Mouse (Mus musculus): Measurements from ENCODE around the gene Lipo1.
"Not testable (repeated sequence)": the region's sequence is repeated elsewhere in the genome, so short reads cannot be mapped to it uniquely, and the experiment has no call there.

Lipo1 gene

DNA sequence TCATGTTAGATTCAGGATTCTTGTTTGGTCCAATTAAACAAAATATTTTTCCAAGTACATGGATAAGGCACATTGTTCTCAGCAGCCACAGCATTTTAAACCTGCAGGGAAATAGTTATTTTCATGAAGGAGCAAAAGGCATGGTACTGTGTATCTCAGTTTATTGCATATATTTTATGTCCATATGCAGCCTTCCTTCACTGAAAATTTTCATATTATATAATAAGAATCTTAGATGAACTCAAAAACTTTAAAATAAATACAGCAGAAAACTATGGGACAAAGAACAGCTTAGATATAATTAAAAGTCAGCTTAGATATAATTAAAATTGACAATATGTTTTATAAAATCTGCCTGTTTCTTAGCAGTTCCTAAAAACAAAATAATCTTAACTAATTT lies at the start of gene Lipo1:
Gene Lipo1, minus strand, starts transcription at position 101 of the 400 bp plus-strand sequence.
- DNase-seq (ENCODE audit: low spot score in 2 of 2), result not testable (repeated sequence)

DNA sequence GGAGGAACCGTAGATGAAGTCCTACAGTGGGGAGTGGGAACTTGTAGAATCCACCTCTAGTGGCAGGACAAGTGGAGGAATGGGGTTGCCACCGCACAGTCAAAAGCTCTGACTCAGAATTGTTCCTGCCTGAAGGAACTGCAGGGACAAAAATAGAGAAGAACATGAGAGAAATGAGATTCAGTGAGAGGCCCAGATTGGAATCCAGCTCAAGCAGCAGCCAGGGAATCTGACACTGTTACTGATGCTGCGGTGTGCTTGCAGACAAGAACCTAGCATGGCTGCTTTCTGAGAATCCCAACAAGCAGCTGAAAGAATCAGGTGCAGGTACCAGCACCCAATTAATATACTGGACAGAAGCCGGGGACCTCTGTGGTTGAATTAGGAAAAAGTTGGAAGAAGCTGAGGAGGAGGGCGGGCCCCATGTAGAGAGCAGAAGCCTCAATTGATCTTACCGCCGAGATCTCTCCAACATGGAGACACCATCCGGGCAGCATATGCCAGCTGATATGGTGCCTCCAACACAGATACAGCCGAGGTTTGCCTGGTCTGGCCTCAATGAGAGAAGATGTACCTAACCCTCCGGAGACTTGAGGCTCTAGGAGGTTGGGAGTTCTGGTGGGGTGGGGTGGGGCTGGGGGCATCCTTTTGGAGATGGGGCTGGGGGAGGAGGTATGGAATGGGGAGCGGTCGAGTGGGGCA lies 532 bp downstream of the Lipo1 start:
- DNase-seq (ENCODE audit: low spot score in 2 of 2), result peak; percentile 1 to 2

DNA sequence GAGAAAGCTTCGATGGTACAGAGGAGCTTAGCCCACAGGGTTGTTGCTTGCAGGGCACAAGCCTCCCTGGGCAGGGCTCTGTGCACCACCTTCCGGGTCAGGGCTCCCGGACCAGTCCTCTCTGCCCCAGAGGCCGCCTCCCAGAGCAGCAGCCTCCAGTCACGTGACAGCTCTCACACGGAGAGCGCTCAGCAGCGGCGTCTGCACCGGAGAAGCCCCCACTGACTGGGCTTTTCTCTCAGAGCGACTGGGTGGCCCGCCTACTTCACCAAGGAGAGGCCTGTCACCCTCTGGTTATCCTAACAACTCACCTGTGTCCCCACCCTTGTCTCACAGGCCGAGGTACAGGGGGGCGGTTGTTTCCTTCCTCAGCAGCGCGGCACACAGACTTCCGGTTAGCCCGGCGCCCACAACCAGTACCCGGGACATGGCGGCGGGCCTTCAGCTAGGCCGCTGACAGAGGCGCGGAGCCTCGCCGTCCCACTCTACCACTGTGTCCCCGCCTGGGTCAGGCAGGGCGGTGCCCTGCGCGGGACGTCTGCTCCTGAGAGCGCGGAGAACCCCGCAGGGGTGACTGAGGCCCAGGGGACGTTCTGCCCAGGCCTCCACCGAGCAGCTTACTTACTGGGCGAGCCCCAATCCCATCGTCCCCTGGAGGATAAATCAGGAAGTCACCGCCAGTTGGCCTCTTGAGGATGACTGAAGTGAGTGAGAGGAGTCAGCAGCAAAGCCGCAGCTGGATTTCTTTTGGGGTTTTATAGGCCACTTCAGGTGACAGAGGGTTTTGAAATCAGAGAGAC lies 25.8 kb downstream of the Lipo1 start, which contains the start of gene Lipo3:
Gene Lipo3, minus strand, starts transcription at position 665 of the 800 bp plus-strand sequence.
- DNase-seq (ENCODE audit: low spot score in 2 of 2), result peak; percentile 8 to 9

- DNase-seq (ENCODE audit: low spot score in 2 of 2), result not testable (repeated sequence)
These were observed 36.0 kb downstream of the Lipo1 start, which contains the start of gene Lipo2 for GRCm38 (mm10) chr19:33751259-33751658. Gene Lipo2, minus strand, starts transcription at chr19:33751359.

All from right cerebral cortex, adult 2 months (tissue).